Mouse (Mus musculus): ENCODE measurements around the gene Cpsf6.
A peak's percentile ranks its signal among the peaks of the same experiment; 100 is the strongest.

Cpsf6 gene

GRCm38 (mm10) chr10:117379908-117380307 lies at the start of gene Cpsf6:
Cpsf6 (minus strand) TSS chr10:117380015.
- DNase-seq (ENCODE audit: inconsistent ontology term), result no peak

GRCm38 (mm10) chr10:117426615-117426969 lies 46.8 kb upstream of the Cpsf6 start:
- DNase-seq (ENCODE audit: inconsistent ontology term), result no peak

- no peak for DNase-seq (ENCODE audit: inconsistent ontology term)
Measured at GRCm38 (mm10) chr10:117425907-117426614, 46.2 kb upstream of the Cpsf6 start.

GRCm38 (mm10) chr10:117425013-117425412 lies 45.2 kb upstream of the Cpsf6 start:
- no peak for DNase-seq (ENCODE audit: inconsistent ontology term)

- DNase-seq (ENCODE audit: inconsistent ontology term), result no peak
Measured at GRCm38 (mm10) chr10:117424146-117424905, 44.5 kb upstream of the Cpsf6 start.

GRCm38 (mm10) chr10:117423025-117424002 lies 43.5 kb upstream of the Cpsf6 start:
- DNase-seq (ENCODE audit: inconsistent ontology term), result no peak

GRCm38 (mm10) chr10:117422174-117422808 lies 42.5 kb upstream of the Cpsf6 start:
- DNase-seq (ENCODE audit: inconsistent ontology term), result no peak

- DNase-seq (ENCODE audit: inconsistent ontology term), result no peak
Measured at GRCm38 (mm10) chr10:117421283-117422107, 41.7 kb upstream of the Cpsf6 start.

- no peak for DNase-seq (ENCODE audit: inconsistent ontology term)
Measured at GRCm38 (mm10) chr10:117420502-117421282, 40.9 kb upstream of the Cpsf6 start.

GRCm38 (mm10) chr10:117419577-117420290 lies 39.9 kb upstream of the Cpsf6 start:
- no peak for DNase-seq (ENCODE audit: inconsistent ontology term)

GRCm38 (mm10) chr10:117418668-117419237 lies 38.9 kb upstream of the Cpsf6 start:
- DNase-seq (ENCODE audit: inconsistent ontology term), result no peak

- peak; percentile 29 for DNase-seq (ENCODE audit: inconsistent ontology term)
Measured at GRCm38 (mm10) chr10:117417772-117418667, 38.2 kb upstream of the Cpsf6 start.

GRCm38 (mm10) chr10:117417470-117417767 lies 37.6 kb upstream of the Cpsf6 start:
- peak; percentile 59 for DNase-seq (ENCODE audit: inconsistent ontology term)

GRCm38 (mm10) chr10:117416636-117417469 lies 37.0 kb upstream of the Cpsf6 start:
- DNase-seq (ENCODE audit: inconsistent ontology term), result no peak

GRCm38 (mm10) chr10:117416095-117416494 lies 36.3 kb upstream of the Cpsf6 start:
- no peak for DNase-seq (ENCODE audit: inconsistent ontology term)

- DNase-seq (ENCODE audit: inconsistent ontology term), result no peak
Measured at GRCm38 (mm10) chr10:117415364-117416057, 35.7 kb upstream of the Cpsf6 start.

All from Muller cell, postnatal 12 days (primary cell).